Mouse (Mus musculus) layer of hippocampus, adult 6 months (tissue): ENCODE results near the gene Myh15. TPM values are rescaled to one million over a fixed set of nuclear protein-coding genes. Genes with fewer than 3 reads are reported as not detected.

ENCODE experiments used
- long read RNA-seq, 2 experiments: library from polyadenylated mRNA; unstranded; transcript quantifications; one replicate each; pipeline ENCODE4 v2.0.0; 2019 to 2020
- polyA plus RNA-seq: library from polyadenylated mRNA; unstranded; fragments of <200 nt; fragmentation: Nextera tagmentation; gene quantifications from 2 replicates; pipeline ENCODE4 v1.2.3, GENCODE M21; 2021

Gene Myh15
- polyA plus RNA-seq, result 0.56 and 0.64 TPM in 2 replicates
- long read RNA-seq, experiment 1, partial matches to known transcripts, result 2 of 15 reads
- long read RNA-seq, experiment 1, other reads (novel, unspliced or antisense), result 13 of 15 reads
- long read RNA-seq, experiment 2, partial matches to known transcripts, result 2 of 16 reads
- long read RNA-seq, experiment 2, other reads (novel, unspliced or antisense), result 14 of 16 reads

GRCm38 (mm10) chr16:49057186-49057585 lies at the start of gene Myh15:
TSS of gene Myh15 (plus strand) at chr16:49057486.

Other genes with a start within 250 kb of the Myh15 start
- not detected in 2 replicates for gene Retnlb, start 240.6 kb upstream of the Myh15 start, polyA plus RNA-seq
- not detected in 2 replicates for gene Retnla, start 214.9 kb upstream of the Myh15 start, polyA plus RNA-seq
- gene Retnlg, start 184.9 kb upstream of the Myh15 start, polyA plus RNA-seq, result not detected in 2 replicates
- 17.1 and 19.5 TPM in 2 replicates for gene Dzip3, start 63.3 kb upstream of the Myh15 start, polyA plus RNA-seq
- gene Cip2a, start 63.3 kb upstream of the Myh15 start, polyA plus RNA-seq, result 0.63 TPM in 2 replicates